Mouse (Mus musculus) adrenal gland, postnatal 36 days (tissue): ENCODE measurements around the gene Prune1. TPM values are rescaled to one million over a fixed set of nuclear protein-coding genes. Genes with fewer than 3 reads are reported as not detected.

Experiments
- DNase-seq, 2 experiments: peaks; one replicate each; pipeline ENCODE4 v3.0.0; 2021; ENCODE audit warnings: mixed read lengths in 1 of 2
- total RNA-seq, 2 experiments: library from RNA; stranded (reverse); gene quantifications; 2 replicates each; pipeline ENCODE4 v1.2.3; 2021

Gene Prune1
- total RNA-seq, 2 experiments from 2014 or later, result 25.1 to 33.3 TPM

DNA sequence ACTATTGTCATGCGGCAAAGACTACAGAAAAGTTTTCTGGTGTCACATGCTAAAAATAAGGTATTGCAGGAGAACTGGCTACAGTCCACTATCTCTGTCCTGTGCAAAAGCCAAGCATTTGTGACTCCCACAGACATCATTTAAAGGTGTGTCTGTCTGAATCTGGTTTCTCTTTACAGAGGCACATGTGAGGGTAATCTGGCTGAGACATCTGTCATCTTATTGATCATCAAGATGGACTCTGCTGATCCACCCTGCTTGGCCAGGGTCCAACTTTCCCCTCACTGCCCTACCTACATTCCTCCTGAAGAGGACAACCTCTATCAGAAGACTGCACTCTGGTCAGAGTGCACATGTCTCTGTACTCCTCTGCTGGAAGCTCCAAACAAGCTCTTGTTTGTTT lies 4.7 kb downstream of the Prune1 start:
- DNase-seq, result no peak

DNA sequence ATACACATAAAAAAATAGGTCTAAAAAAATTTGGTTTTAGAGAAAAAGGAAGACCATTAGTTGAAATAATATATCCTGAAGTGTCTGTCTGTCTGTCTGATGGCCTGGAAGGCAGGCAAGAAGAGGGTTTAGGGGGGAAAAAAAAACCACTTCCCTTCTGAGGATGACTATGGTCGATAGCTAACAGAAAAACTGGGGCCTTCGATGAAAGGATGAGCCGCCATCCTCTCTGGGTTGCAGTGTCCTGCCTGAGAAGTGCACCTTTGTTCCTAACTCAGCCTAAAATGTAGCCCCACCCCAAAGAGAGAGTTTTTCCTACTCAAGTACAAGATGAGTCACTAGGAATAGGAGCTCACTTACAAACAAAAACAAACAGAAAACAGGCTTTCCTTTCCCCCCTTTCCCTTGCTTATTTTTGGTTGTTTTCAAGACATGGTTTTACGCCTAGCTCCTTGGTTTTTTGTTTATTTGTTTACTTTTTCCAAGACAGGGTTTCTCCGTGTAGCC lies 5.4 kb downstream of the Prune1 start:
- no peak for DNase-seq

DNA sequence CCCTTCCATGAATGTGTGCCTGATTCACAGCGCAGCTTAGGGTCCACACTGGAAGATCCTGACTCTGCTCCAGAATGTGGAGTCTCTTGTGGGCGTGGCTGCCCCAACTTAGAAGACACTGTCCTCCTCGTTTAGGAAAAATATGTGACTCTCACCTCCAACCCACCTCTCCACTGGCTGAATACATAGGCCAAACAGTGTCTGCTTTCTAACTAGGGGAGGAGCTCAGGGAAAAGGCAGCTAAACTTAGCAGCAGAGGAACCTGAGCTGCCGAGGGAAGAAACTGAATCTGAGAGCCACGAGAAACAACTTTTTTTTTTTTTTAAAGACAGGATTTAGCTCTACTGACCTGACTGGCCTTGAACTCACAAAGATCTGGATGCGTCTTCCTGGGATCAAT lies 6.7 kb downstream of the Prune1 start:
- no peak for DNase-seq

DNA sequence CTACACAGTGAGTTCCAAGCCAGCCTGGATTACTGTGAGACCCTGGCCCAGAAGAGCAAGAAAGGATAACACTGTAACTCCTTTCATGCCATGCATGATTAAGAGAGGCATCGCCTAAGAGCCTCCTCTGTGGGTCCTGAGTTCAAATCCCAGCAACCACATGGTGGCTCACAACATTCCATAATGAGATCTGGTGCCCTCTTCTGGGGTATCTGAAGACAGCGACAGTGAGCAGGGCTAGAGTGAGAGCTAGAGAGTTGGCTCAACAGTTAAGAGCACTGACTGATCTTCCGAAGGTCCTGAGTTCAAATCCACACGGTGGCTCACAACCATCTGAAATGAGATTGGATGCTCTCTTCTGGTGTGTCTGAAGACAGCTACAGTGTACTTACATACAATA lies 7.4 kb downstream of the Prune1 start:
- DNase-seq, result no peak

DNA sequence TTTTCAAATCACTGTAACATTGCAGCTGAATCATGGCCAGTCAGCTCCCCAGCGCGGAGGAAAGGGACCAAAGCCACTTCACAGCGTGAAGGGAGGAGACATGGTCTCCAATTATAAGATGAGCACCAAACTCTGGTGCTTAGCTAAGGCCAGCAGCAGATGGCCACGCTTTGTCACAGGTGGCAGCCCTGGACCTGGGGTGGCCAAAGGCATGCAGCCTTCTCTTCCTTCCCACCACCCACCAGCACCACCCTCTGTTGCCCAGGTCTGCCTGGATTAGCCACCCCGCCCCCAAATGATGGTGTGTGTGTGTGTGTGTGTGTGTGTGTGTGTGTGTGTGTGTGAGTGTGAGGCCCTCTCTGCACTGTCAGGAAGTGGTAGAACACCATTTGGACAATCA lies 8.4 kb downstream of the Prune1 start:
- no peak for DNase-seq

DNA sequence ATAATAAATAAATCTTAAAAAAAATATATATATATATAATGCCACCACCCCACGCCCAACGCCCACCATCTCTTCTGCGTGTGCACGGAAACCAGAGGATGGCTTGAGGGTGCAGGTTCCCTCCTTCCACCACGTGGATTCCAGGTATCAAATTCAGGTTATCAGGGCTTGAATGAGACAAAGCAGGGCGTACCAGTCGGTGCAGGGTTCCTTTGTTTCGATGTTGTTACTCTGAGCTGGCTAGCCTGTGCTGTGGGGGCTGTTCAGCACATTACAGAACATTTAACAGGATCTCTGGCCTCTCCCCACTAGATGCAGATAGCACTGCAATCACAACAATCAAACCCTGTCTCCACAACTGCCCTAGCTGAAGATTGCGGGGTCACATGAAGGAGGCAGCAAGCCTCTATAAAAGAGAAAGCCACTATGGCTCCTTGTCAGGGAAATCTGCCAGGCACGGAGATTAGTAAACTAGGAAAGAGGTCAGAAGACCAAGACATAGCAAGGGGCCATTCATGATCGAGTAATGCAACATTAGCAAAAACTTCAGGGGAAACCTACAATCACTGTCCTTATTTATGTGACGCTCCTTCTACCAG lies 11.0 kb downstream of the Prune1 start:
- DNase-seq, result no peak

DNA sequence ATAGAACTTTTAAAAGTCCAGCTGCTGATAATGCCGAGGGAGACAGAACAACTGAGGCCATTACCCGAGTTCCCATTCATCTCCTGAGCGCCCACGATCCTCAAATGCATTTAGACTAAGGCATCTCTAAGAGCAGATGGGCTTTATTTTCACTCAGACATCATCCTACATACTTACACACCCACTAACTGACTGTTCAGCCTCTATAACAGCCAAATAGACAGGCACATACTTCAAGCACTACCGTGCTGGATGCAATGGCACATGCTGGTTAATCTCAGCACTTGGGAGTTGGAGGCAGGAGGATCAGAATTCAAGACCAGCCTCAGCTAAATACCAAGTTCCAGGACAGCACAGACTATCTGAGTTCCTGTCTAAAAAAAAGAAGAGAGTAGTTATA lies 12.1 kb downstream of the Prune1 start:
- no peak for DNase-seq

DNA sequence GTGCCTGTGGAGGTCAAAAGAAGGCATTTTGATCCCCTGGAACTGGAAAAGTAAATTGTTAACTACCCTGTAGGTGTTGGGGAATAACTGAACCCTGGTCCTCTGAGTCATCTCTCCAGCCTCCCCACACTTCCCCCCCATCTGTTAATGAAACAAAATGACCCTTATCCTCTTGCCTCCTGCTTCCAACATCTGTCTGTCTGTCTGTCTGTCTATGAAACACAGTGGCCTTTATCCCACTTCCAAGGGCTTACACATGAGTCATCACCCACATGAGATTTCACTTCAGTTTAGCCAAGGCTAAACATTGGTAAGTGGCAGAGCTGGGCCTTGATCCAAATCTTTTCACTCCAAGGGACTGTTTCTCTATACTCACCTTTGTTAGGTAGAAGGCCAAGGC lies 14.0 kb downstream of the Prune1 start:
- DNase-seq, result peak; percentile 54 to 68

DNA sequence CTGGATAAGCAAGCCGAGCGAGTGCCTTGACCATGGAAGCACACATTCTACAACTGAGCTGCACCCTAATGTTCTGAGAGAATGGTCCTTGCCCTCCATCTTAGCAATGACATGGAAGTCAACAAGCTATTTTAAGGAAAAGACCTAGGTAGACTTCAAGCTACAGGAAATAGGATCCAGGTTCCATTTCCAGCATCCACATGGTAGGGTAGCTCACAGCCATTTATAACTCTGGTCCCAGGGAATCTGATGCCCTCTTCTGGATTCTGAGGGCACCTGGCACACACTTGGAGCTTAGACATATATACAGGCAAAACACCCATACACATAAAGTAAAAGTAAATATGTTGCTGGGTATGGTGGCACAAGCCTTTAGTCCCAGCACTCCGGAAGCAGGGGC lies 15.8 kb downstream of the Prune1 start:
- no peak for DNase-seq

DNA sequence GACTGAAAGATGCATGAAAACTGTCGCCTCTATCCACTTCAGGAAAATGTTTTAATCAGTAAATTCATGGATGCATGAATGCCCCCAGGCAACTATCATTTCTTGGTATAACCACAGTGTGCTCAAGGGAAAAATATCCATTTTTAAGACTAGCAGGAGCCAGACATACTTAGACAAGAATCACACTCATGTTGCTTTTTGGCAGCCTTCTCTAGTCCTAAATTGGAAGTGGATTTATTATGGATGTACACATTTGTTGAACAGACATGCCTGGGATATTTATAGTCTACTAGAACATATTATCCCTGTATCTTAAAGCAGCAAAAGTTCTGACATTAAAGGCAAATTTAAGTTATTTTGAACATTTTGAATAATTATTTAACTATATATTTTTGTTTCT lies 17.2 kb downstream of the Prune1 start:
- DNase-seq, result no peak

DNA sequence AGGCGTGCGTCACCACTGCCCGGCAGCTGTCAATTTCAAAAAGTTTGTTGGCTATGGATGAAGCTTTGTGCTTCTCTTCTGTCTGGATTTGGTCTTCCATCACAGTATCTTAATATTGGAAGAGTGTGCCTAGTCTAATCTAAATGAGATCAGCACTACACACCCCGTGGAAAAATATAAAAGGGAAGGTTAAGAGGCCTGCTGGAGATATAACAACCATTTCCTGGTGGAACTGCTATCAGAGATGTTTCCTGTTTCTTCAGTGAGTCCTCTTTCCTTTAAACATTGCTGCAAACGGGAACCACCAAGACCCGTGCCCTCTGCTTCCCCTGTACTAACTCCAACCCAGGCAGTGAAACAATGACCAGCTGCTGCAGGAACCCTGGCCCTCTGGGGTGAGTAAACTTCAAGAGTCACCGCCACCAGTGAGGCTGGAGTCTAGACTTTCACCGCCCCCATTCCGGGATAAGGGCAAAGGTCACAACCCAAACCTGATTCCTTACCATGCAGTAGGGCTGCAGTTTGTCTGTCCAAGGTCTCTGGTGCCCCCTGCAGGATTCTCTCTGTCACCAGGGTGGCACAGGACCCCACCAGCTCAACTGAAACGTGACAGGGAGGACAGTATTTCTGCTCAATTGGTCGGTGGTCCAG lies 18.7 kb downstream of the Prune1 start:
- peak; percentile 74 to 86 for DNase-seq

DNA sequence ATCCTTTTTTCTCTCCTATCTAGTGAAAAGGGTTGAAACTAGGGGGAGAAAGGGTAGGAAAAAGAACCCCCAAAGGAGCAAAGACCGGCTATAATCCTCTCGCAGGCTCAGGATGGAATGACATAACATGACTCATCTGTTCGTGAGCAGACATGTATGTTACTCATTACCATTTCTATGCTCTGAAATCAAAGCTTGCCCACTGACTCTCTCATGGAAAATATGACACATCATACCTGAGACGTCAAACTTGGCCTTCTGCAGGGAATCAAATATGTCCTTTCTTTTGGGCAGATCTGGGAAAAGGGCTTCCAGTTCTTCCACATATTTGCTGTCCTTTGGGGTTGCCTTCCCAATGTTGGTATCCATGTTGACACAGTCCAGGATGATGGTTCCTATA lies 19.9 kb downstream of the Prune1 start:
- no peak for DNase-seq

DNA sequence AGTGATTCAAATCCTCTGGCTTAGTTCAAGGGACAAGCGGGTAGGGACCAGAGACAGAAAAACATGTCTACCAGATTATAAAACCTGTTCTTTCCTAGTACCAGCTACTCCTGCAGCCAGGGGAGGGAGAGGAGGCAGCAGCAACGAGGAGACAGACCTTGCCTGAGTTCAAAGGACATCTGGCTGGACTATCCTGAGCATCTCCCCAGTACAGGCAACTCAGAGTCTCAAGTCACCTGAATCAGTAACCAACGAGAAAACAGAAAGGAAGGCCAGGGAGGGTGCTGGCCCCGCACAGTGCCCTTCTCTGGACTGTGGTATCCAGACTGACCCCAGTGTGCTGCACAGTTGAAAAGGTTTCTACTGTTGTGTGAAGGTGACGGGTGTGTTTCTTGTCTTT lies 24.9 kb downstream of the Prune1 start:
- no peak for DNase-seq

DNA sequence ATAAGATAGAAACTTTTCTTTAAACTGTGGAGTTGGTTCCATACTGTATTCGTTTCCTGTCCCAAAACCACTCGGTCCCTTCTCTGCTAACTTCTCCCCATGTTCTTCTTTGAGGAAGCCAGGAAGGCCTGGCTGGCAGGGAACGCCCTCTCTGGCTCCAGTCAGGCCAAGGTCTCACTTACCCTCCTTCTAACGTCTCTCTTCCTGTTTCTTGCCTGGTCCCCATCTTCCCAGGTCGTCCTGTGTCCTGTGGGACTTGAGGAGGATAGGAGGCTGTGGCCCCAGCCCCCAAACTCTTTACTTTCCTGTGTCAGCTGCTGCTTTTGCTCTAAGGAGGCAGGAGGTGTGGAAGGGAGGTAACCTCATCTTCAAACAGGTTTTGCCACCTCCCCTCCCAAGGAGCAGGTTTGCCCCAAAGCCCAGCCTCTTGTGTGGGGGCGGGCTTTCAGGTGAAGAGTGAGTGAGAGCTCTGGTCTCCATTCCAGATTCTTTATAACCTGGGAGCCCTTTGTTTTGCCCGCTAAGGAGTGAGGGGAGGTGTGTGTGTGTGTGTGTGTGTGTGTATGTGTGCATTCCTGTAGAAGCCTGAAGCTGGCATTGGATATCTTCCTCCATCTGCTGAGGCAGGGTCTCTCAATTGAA lies 31.0 kb downstream of the Prune1 start, which contains the start of gene Bnipl:
Bnipl (minus strand) TSS at position 411 of the 642 bp plus-strand sequence.
- no peak for DNase-seq

DNA sequence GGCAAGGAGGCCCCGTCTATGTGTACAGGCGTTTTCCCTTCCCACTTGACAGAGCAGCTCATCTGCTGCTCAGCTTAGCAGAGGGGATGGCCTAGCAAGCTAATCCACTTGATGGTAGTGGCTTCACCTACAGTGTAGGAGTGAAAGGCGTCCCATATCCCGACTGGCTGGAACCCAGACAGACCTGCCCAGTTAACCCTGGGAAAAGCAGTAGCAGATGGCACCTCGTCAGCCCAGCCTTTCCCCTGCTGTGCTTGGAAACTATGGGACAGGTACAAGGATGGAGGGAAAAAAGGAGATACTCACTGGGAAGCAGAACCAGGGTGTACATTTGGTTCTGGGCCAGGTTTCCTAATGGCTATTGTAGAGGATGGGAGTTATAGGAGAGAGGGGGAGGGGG lies 31.5 kb downstream of the Prune1 start:
- no peak for DNase-seq

DNA sequence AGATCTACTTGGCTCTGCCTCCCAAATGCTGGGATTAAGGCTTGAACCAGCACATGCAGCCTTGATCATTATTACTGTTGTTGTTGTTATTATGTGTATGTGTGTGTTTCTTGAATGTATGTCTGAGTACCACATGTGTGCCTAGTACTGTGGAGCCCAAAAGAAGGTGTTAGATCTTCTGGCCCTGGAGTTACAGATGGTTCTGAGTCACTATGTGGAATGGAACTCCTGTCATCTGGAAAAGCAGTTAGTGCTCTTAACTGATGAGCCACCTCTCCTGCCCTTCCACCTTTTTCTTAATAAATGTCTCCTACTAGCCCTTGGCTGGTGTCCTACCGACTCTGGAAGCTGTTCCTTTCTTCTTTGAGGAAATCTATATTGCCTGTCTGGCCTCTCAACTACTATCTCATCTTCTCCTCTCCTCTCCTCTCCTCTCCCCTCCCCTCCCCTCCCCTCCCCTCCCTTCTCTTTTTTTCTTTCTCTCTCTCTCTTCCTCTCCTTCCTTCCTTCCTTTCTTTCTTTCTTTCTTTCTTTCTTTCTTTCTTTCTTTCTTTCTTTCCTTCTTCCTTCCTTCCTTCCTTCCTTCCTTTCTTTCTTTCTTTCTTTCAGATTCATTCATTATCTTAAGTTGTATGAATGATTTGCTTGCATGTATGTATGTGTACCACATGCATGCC lies 34.1 kb downstream of the Prune1 start:
- no peak for DNase-seq

DNA sequence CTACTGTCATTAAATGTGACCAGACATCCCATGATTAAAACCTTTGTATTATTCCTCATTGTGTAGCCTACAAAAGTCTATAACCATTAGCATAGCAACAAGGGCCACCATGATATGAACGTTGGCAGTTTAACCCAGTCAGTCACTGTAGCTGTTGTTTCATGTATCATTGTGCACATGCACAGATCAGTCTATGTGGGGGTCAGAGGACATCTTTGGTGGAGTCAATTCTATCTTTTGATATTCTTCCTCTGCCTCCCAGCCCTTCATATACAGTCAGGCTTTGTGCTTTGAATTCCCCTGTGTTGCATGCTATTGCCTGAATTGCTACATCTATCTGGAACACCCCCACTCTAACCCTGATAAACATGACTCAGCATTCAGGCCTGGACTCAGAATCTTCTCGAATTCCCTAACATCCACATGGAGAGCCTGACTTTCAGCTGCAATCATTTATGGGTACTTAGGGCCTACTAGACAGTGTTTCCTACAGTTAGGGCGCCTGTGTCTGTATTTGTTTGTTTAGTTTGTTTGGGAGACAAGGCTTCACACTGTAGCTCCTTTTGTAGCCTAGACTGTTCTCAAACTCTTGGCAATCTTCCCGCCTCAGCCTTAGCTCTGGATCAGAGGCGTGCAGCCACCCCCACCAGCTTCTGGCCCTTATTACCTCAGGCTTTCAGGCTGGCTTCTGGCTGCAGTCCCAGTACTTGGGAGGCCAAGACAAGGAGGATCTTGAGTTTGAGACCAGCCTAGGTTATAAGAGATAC lies 35.2 kb downstream of the Prune1 start:
- DNase-seq, result peak; percentile 61 to 68

DNA sequence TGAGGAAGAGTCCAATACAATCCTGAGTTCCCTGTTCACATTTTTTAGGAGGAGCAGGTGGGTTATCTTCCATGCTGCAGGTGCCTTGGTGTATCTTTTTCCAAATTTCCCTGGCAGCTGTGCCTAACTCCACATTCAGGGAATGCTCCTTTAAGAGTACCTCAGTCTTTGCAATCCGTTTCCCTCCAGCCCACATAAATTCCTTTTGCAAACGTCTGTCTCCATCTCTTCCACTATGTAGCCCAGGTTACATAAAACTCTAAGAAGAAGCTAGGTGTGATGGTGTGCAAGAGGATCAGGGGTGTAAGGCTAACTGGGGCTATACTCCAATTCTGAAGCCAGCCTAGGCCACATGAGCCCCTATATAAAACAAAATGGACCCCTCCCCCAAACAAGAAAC lies 38.8 kb downstream of the Prune1 start:
- DNase-seq, result no peak

DNA sequence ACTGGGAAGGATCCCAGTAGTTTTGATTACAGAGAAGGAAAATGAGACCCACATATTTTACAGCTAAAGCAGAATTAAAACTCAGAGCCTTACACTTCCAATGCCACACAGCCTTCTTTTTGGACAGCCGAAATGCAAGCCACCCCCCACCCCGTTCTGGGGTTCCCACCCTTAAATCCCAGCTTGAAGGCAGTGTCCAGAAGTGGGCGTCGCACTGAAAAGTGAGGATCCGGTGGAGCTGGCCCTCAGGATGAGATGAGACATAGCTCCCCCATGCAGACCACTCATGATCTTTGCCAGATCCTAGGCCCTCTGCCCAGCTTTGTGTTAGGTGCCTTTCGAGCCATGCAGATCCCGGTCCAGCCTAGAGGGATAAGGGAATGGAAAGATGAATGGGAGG lies 40.4 kb downstream of the Prune1 start, which contains the start of gene Gm128:
Gm128 (minus strand) TSS at position 101 of the 400 bp plus-strand sequence.
- DNase-seq, result no peak

DNA sequence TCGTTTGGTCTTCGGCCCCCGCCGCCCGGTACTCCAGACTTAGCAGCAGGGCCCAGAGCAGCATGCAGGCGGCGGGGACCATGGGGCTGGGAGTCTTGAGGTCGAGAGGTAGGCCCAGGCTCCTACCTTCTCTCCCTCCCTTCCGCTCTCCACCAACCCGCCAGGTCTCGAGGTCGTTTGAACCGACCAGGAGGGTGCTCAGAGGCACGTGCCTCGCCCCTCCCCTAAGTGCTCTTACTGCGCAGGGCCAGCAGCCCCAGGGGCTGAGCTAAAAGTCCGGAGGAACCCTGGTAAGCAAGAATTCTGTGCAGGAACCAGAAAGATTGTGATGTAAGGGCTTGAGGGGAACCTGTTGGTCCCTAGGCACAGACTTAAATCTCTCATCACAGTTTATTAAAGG lies 41.0 kb downstream of the Prune1 start:
- DNase-seq, result no peak

DNA sequence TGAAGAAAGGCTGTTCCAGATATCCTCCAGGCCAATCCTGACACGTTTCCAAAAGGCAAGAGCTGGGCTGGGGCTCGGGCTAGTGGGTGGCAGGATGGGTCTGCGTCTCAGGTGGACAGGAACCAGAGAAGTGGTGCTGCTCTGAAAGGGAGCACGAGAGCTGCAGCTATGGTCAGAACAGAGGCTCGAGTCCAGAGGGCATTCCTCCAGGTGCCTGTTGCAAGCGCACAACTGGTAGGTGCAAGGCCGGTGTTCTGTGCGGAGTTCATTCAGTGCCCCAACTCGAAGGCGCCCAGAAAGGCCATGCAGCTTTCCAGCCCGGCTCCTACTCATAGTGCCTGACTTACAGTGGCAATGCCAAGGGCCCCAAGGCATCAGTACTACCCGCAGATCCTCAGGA lies 41.9 kb downstream of the Prune1 start:
- no peak for DNase-seq

DNA sequence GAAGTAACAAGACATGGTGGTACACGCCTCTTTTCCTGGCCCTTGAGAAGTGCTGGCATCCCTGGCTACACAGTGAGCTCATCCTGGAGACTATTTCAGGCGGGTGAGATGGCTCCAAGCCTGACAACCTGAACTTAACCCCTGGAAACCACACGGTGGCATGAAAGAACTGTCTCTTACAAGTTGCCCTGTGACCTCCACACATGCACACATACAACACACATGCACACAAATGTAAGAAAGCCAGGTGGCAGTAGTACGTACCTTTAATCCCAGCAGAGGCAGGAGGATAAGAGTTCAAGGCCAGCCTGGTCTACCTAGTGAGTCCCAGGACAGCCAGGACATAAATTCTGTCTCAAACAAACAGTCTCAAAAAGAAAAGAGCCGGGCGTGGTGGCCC lies 42.9 kb downstream of the Prune1 start:
- no peak for DNase-seq
